Mouse (Mus musculus): ENCODE results near the gene Gm3383. TPM values are rescaled to one million over a fixed set of nuclear protein-coding genes. Genes with fewer than 3 reads are reported as not detected.
A peak's percentile ranks its signal among the peaks of the same experiment; 100 is the strongest.
"Not testable (repeated sequence)": the region's sequence is repeated elsewhere in the genome, so short reads cannot be mapped to it uniquely, and the experiment has no call there.

The Gm3383 gene
- 6.5 and 6.6 TPM in 2 replicates for polyA plus RNA-seq (2014; fragmentation: Nextera tagmentation; extraction: Ambion mirVana)

DNA sequence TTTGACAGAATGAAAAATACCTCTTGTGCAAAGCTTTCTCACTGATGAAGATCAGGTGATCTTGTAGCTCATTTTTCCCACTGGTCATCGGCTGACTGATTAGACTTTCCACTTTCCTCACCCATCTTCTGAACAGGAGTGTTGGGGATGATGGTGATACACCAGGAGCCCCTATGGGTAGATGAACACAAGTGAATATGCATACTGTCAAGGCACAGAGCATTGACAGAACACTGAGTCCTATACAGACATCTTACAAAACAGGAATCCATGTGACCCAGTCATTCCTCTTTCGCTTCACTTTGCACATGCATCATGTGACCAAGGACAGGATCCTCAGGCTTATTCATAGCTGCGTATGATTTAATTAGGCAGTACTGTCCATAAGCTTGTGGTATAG lies at the start of gene Gm3383:
Gene Gm3383, minus strand, starts transcription at position 101 of the 400 bp plus-strand sequence.
- H3K9ac ChIP-seq (ENCODE audit: low read length); H3K27me3 ChIP-seq (replicated peaks; ENCODE audit: control insufficient read depth, insufficient read depth, low read length); H3K4me1 ChIP-seq (ENCODE audit: control insufficient read depth, insufficient read depth, low read length); H3K9me3 ChIP-seq (replicated peaks; ENCODE audit: control insufficient read depth, low read length); DNase-seq (ENCODE audit: low spot score); H3K27ac ChIP-seq (ENCODE audit: low read depth, low read length); H3K4me3 ChIP-seq (ENCODE audit: low read depth, low read length); H3K36me3 ChIP-seq (ENCODE audit: control insufficient read depth, insufficient read depth, low read length); ATAC-seq; H3K4me2 ChIP-seq (ENCODE audit: low read length): not testable (repeated sequence)
- whole genome bisulfite sequencing = no CpG with 5 or more reads among the region's 3 CpGs

DNA sequence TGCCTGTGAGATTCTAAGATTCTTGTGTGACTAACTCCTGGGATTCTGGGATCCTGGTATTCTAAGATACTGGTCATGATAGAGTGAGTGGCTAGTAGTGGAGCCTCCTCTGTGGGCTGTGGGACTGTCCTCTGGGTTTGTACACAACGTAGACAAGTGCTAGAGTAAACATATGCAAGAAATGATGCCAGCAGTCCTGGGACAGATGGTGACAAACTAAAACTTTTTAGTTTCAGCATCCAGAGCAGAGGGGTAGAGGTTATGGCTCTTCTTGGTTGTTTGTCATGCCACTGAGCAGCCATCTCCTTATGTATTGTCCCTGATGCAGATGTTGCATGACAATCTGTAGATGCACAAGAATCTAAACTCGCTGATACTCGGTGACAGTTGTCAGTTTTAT lies 48.1 kb upstream of the Gm3383 start:
- not testable (repeated sequence) for H3K36me3 ChIP-seq (ENCODE audit: control insufficient read depth, insufficient read depth, low read length); H3K27ac ChIP-seq (ENCODE audit: low read depth, low read length); ATAC-seq; H3K9ac ChIP-seq (ENCODE audit: low read length); H3K4me1 ChIP-seq (ENCODE audit: control insufficient read depth, insufficient read depth, low read length); DNase-seq (ENCODE audit: low spot score); H3K27me3 ChIP-seq (replicated peaks; ENCODE audit: control insufficient read depth, insufficient read depth, low read length); H3K4me2 ChIP-seq (ENCODE audit: low read length); H3K4me3 ChIP-seq (ENCODE audit: low read depth, low read length); H3K9me3 ChIP-seq (replicated peaks; ENCODE audit: control insufficient read depth, low read length)
- 87% methylated on average over 3 of the region's 3 CpGs for WGBS

DNA sequence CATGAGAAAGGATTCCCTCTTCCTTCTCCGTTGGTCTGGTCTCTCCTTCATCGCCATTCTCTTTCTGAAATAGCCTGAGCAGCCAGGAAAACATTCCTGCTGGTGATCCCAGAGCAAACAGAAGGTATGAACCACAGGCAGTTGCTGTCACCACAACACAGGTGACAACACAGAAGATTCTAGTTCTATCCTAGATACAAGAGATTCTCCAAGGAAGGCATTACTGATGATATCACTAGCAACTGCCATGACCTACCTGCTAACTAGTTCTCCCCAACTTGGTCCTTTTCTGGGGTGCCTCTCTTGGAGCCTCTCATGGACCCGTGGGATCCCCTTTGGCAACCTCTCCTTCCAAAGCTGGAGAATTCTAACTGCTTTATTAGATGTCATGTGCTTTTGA lies 22.4 kb upstream of the Gm3383 start, which contains the start of gene Gm3424:
Gene Gm3424, minus strand, starts transcription at position 101 of the 400 bp plus-strand sequence.
- H3K4me3 ChIP-seq (ENCODE audit: low read depth, low read length); H3K27me3 ChIP-seq (replicated peaks; ENCODE audit: control insufficient read depth, insufficient read depth, low read length); H3K9ac ChIP-seq (ENCODE audit: low read length); H3K4me2 ChIP-seq (ENCODE audit: low read length); DNase-seq (ENCODE audit: low spot score); ATAC-seq; H3K27ac ChIP-seq (ENCODE audit: low read depth, low read length); H3K9me3 ChIP-seq (replicated peaks; ENCODE audit: control insufficient read depth, low read length); H3K36me3 ChIP-seq (ENCODE audit: control insufficient read depth, insufficient read depth, low read length); H3K4me1 ChIP-seq (ENCODE audit: control insufficient read depth, insufficient read depth, low read length): not testable (repeated sequence)
- no CpG with 5 or more reads among the region's 3 CpGs for WGBS

DNA sequence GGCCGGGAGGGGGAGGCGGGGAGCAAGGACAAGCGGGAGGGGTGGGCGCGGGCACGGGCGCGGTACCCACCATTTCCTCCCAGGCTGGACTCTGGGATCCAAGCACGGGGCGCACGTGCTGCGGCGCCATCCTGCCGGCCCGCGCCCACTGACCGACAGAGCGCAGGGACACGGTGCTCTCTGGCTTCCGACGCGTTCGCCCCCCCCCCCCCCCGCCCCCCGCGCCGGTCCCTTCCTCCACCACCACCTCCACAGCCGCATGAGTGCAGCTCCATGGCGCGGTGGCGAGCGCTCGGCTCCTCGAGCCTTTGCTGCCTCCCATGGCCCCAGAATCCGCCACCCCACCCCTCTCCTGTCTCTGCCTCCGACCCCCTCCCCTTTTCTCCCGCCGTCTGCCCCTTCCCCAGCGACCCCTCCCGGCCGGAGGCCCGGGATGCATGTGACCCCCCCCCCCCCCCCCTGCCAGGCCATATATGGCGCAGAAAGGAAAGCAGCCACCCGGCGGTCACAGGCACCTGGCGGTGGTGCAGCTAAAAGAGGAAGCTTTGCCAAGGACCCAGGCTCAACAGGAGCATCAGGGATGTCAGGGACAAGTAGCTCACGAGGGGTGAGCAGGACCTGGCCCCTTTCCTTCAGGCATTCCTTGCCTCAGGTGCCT lies 5.0 kb upstream of the Gm3383 start:
- not testable (repeated sequence) for H3K9ac ChIP-seq (ENCODE audit: low read length); H3K36me3 ChIP-seq (ENCODE audit: control insufficient read depth, insufficient read depth, low read length); H3K4me3 ChIP-seq (ENCODE audit: low read depth, low read length); H3K27me3 ChIP-seq (replicated peaks; ENCODE audit: control insufficient read depth, insufficient read depth, low read length); H3K9me3 ChIP-seq (replicated peaks; ENCODE audit: control insufficient read depth, low read length); DNase-seq (ENCODE audit: low spot score); H3K27ac ChIP-seq (ENCODE audit: low read depth, low read length); H3K4me1 ChIP-seq (ENCODE audit: control insufficient read depth, insufficient read depth, low read length); H3K4me2 ChIP-seq (ENCODE audit: low read length)
- ATAC-seq = peak; percentile 61; the same call in 1 of the 2 replicates
- no CpG with 5 or more reads among the region's 47 CpGs for WGBS

DNA sequence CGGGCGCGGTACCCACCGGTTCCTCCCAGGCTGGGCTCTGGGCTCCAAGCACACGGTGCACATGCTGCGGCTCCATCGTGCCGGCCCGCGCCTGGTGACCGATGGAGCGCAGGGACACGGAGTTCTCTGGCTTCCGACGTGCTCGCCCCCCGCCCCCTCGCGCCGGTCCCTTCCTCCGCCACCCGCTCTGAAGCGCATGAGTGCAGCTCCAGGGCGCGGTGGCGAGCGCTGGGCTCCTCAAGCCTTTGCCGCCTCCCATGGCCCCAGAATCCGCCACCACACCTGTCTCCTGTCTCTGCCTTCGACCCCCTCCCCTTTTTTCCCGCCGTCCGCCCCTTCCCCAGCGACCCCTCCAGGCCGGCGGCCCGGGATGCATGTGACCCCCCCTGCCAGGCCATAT lies 66.3 kb downstream of the Gm3383 start, which contains the start of gene Gm3373:
Gene Gm3373, minus strand, starts transcription at position 101 of the 400 bp plus-strand sequence.
- not testable (repeated sequence) for H3K27ac ChIP-seq (ENCODE audit: low read depth, low read length); H3K9ac ChIP-seq (ENCODE audit: low read length); H3K9me3 ChIP-seq (replicated peaks; ENCODE audit: control insufficient read depth, low read length); DNase-seq (ENCODE audit: low spot score); H3K27me3 ChIP-seq (replicated peaks; ENCODE audit: control insufficient read depth, insufficient read depth, low read length); H3K4me1 ChIP-seq (ENCODE audit: control insufficient read depth, insufficient read depth, low read length); H3K4me3 ChIP-seq (ENCODE audit: low read depth, low read length); H3K4me2 ChIP-seq (ENCODE audit: low read length); ATAC-seq; H3K36me3 ChIP-seq (ENCODE audit: control insufficient read depth, insufficient read depth, low read length)
- WGBS = no CpG with 5 or more reads among the region's 37 CpGs

DNA sequence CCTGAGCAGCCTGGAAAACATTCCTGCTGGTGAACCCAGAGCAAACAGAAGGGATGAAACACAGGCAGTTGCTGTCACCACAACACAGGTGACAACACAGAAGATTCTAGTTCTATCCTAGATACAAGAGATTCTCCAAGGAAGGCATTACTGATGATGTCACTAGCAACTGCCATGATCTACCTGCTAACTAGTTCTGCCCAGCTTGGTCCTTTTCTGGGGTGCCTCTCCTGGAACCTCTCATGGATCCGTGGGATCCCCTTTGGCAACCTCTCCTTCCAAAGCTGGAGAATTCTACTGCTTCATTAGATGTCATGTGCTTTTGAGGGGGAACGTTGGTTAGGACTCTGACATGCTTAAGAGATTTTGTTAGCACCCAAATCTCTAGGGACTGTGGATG lies 120.4 kb downstream of the Gm3383 start, which contains the start of gene Gm9603:
Gene Gm9603, minus strand, starts transcription at position 101 of the 400 bp plus-strand sequence.
- not testable (repeated sequence) for H3K4me1 ChIP-seq (ENCODE audit: control insufficient read depth, insufficient read depth, low read length); H3K9ac ChIP-seq (ENCODE audit: low read length); H3K27me3 ChIP-seq (replicated peaks; ENCODE audit: control insufficient read depth, insufficient read depth, low read length); DNase-seq (ENCODE audit: low spot score); H3K36me3 ChIP-seq (ENCODE audit: control insufficient read depth, insufficient read depth, low read length); ATAC-seq; H3K4me3 ChIP-seq (ENCODE audit: low read depth, low read length); H3K4me2 ChIP-seq (ENCODE audit: low read length); H3K27ac ChIP-seq (ENCODE audit: low read depth, low read length); H3K9me3 ChIP-seq (replicated peaks; ENCODE audit: control insufficient read depth, low read length)
- no CpG with 5 or more reads among the region's 2 CpGs for WGBS

DNA sequence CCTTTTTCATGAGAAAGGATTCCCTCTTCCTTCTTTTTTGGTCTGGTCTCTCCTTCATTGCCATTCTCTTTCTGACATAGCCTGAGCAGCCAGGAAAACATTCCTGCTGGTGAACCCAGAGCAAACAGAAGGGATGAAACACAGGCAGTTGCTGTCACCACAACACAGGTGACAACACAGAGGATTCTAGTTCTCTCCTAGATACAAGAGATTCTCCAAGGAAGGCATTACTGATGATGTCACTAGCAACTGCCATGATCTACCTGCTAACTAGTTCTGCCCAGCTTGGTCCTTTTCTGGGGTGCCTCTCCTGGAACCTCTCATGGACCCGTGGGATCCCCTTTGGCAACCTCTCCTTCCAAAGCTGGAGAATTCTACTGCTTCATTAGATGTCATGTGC lies 174.9 kb downstream of the Gm3383 start, which contains the start of gene Gm8265:
Gene Gm8265, minus strand, starts transcription at position 101 of the 400 bp plus-strand sequence.
- H3K4me3 ChIP-seq (ENCODE audit: low read depth, low read length); H3K9me3 ChIP-seq (replicated peaks; ENCODE audit: control insufficient read depth, low read length); H3K36me3 ChIP-seq (ENCODE audit: control insufficient read depth, insufficient read depth, low read length); H3K4me1 ChIP-seq (ENCODE audit: control insufficient read depth, insufficient read depth, low read length); H3K9ac ChIP-seq (ENCODE audit: low read length); H3K4me2 ChIP-seq (ENCODE audit: low read length); H3K27me3 ChIP-seq (replicated peaks; ENCODE audit: control insufficient read depth, insufficient read depth, low read length); H3K27ac ChIP-seq (ENCODE audit: low read depth, low read length); ATAC-seq; DNase-seq (ENCODE audit: low spot score): not testable (repeated sequence)
- WGBS = no CpG with 5 or more reads among the region's 1 CpGs

Other genes with a start within 250 kb of the Gm3383 start
- gene Gm8265, start 175.0 kb downstream of the Gm3383 start, polyA plus RNA-seq (2014; fragmentation: Nextera tagmentation; extraction: Ambion mirVana) = not detected in 2 replicates
- not detected in 2 replicates for gene Gm9603, start 120.5 kb downstream of the Gm3383 start, polyA plus RNA-seq (2014; fragmentation: Nextera tagmentation; extraction: Ambion mirVana)
- 0.13 TPM in 1 of 2 replicates, not detected in the other for gene Gm3373, start 66.4 kb downstream of the Gm3383 start, polyA plus RNA-seq (2014; fragmentation: Nextera tagmentation; extraction: Ambion mirVana)
- gene Gm3424, start 22.3 kb upstream of the Gm3383 start, polyA plus RNA-seq (2014; fragmentation: Nextera tagmentation; extraction: Ambion mirVana) = not detected in 2 replicates
- 0.32 and 0.51 TPM in 2 replicates for gene Gm8237, start 72.4 kb upstream of the Gm3383 start, polyA plus RNA-seq (2014; fragmentation: Nextera tagmentation; extraction: Ambion mirVana)
- 1.0 and 1.5 TPM in 2 replicates for gene Gm3248, start 153.8 kb upstream of the Gm3383 start, polyA plus RNA-seq (2014; fragmentation: Nextera tagmentation; extraction: Ambion mirVana)
- gene Gm3453, start 171.2 kb upstream of the Gm3383 start, polyA plus RNA-seq (2014; fragmentation: Nextera tagmentation; extraction: Ambion mirVana) = not detected in 2 replicates